Mouse (Mus musculus): ENCODE measurements around the gene Ap2m1. TPM values are rescaled to one million over a fixed set of nuclear protein-coding genes. Genes with fewer than 3 reads are reported as not detected.

Gene Ap2m1
- polyA plus RNA-seq, 1 experiment from 2014 or later = 395 TPM

DNA sequence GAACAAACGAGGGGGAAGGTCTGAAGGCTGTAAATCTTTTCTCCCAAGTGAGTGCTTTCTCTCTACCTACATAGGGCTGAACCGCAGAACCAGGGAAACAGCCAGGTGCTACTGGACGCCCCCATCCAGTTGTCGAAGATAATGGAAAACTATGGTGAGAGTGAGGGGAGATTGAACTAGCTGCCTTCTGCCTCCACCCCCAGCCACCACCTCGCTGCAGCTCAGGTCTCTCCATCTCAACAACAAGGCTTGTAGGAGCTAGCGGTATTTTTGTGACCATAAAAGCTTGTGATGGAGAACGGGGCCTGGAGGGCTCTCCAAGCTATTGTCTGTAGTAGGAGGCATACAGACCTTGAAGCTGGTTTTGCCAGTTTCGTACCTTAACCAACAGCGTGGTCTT lies 13.9 kb downstream of the Ap2m1 start:
- Histone ChIP-seq H3K4me1 (replicated peaks) (peaks cover 32% of the 10 kb centered on the region), H3K9ac (peak overlapping the region; percentile 75), H3K27ac (replicated peaks) (peak overlapping the region; percentile 69), H3K4me3 (replicated peaks) (peak overlapping the region; percentile 84), H3K27me3 (no peaks in the 10 kb centered on the region), H3K4me2 (peak overlapping the region; percentile 85), H3K9me3 (replicated peaks) (no peaks in the 10 kb centered on the region), H3K36me3 (replicated peaks) (peaks cover 63% of the 10 kb centered on the region)
- ATAC-seq (ENCODE audit: insufficient read depth) = no peak
- 42% methylated on average over 9 of the region's 9 CpGs for WGBS (ENCODE audit: insufficient replicate concordance)

DNA sequence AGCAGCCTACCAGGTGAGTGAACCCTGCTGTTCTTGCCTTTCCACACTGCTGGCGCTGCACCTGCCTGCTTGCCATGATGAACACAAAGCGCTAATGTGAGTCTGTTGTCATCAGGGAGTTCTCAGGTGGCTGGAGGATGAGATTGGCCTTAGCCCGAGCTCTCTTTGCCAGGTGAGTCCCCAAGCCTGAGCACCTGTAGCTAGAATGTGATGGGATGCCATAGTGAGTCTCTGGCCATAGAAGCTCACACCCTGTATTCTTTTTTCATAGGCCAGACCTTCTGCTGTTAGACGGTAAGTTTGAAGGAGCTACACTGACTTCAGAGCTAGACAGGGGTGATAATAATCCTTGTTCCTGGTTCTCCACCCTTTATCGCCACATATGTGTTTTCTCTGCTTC lies 16.4 kb downstream of the Ap2m1 start:
- WGBS (ENCODE audit: insufficient replicate concordance) = 81% methylated on average over 5 of the region's 5 CpGs
- Histone ChIP-seq H3K4me1 (replicated peaks) (peaks cover 32% of the 10 kb centered on the region), H3K9me3 (replicated peaks) (no peaks in the 10 kb centered on the region), H3K36me3 (replicated peaks) (peaks cover 63% of the 10 kb centered on the region), H3K9ac (no peak overlapping the region), H3K4me2 (no peak overlapping the region), H3K4me3 (replicated peaks) (no peak overlapping the region), H3K27me3 (no peaks in the 10 kb centered on the region), H3K27ac (replicated peaks) (no peak overlapping the region)
- ATAC-seq (ENCODE audit: insufficient read depth) = no peak

GRCm38 (mm10) chr16:20552594-20552993 lies 17.3 kb downstream of the Ap2m1 start:
- Histone ChIP-seq H3K4me1 (replicated peaks) (peaks cover 23% of the 10 kb centered on the region), H3K4me2 (no peak overlapping the region), H3K27ac (replicated peaks) (no peak overlapping the region), H3K9ac (no peak overlapping the region), H3K9me3 (replicated peaks) (no peaks in the 10 kb centered on the region), H3K4me3 (replicated peaks) (no peak overlapping the region), H3K36me3 (replicated peaks) (peaks cover 67% of the 10 kb centered on the region), H3K27me3 (no peaks in the 10 kb centered on the region)
- WGBS (ENCODE audit: insufficient replicate concordance) = 71% methylated on average over 1 of the region's 1 CpGs
- ATAC-seq (ENCODE audit: insufficient read depth) = no peak

GRCm38 (mm10) chr16:20555000-20555399 lies 19.7 kb downstream of the Ap2m1 start:
- Histone ChIP-seq H3K27me3 (no peaks in the 10 kb centered on the region), H3K9ac (no peak overlapping the region), H3K4me2 (no peak overlapping the region), H3K4me1 (replicated peaks) (peaks cover 4% of the 10 kb centered on the region), H3K27ac (replicated peaks) (no peak overlapping the region), H3K4me3 (replicated peaks) (no peak overlapping the region), H3K36me3 (replicated peaks) (peaks cover 89% of the 10 kb centered on the region), H3K9me3 (replicated peaks) (no peaks in the 10 kb centered on the region)
- ATAC-seq (ENCODE audit: insufficient read depth) = no peak
- WGBS (ENCODE audit: insufficient replicate concordance) = 73% methylated on average over 6 of the region's 6 CpGs

GRCm38 (mm10) chr16:20557381-20557780 lies 22.1 kb downstream of the Ap2m1 start:
- Histone ChIP-seq H3K36me3 (replicated peaks) (peaks cover 90% of the 10 kb centered on the region), H3K27ac (replicated peaks) (no peak overlapping the region), H3K27me3 (no peaks in the 10 kb centered on the region), H3K9ac (no peak overlapping the region), H3K4me1 (replicated peaks) (no peaks in the 10 kb centered on the region), H3K4me3 (replicated peaks) (no peak overlapping the region), H3K9me3 (replicated peaks) (no peaks in the 10 kb centered on the region), H3K4me2 (no peak overlapping the region)
- 71% methylated on average over 7 of the region's 7 CpGs for WGBS (ENCODE audit: insufficient replicate concordance)
- no peak for ATAC-seq (ENCODE audit: insufficient read depth)

GRCm38 (mm10) chr16:20565075-20565474 lies 29.8 kb downstream of the Ap2m1 start:
- Histone ChIP-seq H3K4me3 (replicated peaks) (no peak overlapping the region), H3K9ac (no peak overlapping the region), H3K27me3 (no peaks in the 10 kb centered on the region), H3K4me1 (replicated peaks) (no peaks in the 10 kb centered on the region), H3K9me3 (replicated peaks) (no peaks in the 10 kb centered on the region), H3K36me3 (replicated peaks) (peaks cover 30% of the 10 kb centered on the region), H3K27ac (replicated peaks) (no peak overlapping the region), H3K4me2 (no peak overlapping the region)
- ATAC-seq (ENCODE audit: insufficient read depth) = no peak
- WGBS (ENCODE audit: insufficient replicate concordance) = 55% methylated on average over 1 of the region's 1 CpGs

DNA sequence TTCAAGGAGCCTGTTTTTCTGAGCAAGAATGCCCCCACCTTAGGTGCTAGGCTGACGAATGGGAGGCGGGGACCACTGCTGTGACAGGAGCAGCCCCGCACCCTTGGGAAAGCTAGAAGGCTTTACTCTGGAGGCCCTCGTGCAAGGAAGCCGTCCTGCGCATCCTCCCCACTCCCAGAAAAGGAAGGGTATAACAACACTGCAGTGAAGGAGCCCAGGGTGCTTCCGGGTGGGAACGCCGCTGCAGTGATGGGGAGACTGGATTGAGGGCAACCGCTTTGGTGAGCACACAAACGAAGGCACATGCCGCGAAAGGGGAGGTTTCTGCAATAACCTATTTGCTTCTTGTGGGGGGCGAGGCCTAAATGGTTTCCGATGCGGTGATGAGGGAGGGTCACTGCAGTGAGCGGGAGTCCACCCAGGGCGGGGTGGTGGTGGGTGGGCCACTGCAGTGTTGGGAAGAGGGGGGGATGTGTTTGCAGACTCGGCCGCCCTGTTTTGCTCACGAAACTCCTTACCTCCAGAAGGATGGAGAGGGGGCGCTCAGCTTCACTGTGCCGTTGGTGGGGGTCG lies 54.2 kb downstream of the Ap2m1 start, which contains the start of gene Vwa5b2:
Gene Vwa5b2, plus strand, starts transcription at position 106 of the 573 bp plus-strand sequence.
- 3% methylated on average over 24 of the region's 24 CpGs for WGBS (ENCODE audit: insufficient replicate concordance)
- peaks cover 30% of the 10 kb centered on the region for H3K4me1 ChIP-seq (replicated peaks)
- H3K9ac ChIP-seq = no peak within 1 kb of the TSS
- H3K4me3 ChIP-seq (replicated peaks) = peak within 1 kb of the TSS; percentile 40
- no peaks in the 10 kb centered on the region for H3K9me3 ChIP-seq (replicated peaks)
- no peaks in the 10 kb centered on the region for H3K36me3 ChIP-seq (replicated peaks)
- ATAC-seq (ENCODE audit: insufficient read depth) = no peak
- peak within 1 kb of the TSS; percentile 68 for H3K4me2 ChIP-seq
- no peak within 1 kb of the TSS for H3K27ac ChIP-seq (replicated peaks)
- H3K27me3 ChIP-seq = peaks cover 89% of the 10 kb centered on the region

GRCm38 (mm10) chr16:20589939-20590679 lies 54.8 kb downstream of the Ap2m1 start:
- H3K9ac ChIP-seq = no peak overlapping the region
- H3K36me3 ChIP-seq (replicated peaks) = no peaks in the 10 kb centered on the region
- peak overlapping the region; percentile 68 for H3K4me2 ChIP-seq
- no peak overlapping the region for H3K27ac ChIP-seq (replicated peaks)
- H3K4me3 ChIP-seq (replicated peaks) = peak overlapping the region; percentile 40
- under 1% methylated on average over 39 of the region's 39 CpGs for WGBS (ENCODE audit: insufficient replicate concordance)
- no peak for ATAC-seq (ENCODE audit: insufficient read depth)
- peaks cover 37% of the 10 kb centered on the region for H3K4me1 ChIP-seq (replicated peaks)
- peaks cover 85% of the 10 kb centered on the region for H3K27me3 ChIP-seq
- H3K9me3 ChIP-seq (replicated peaks) = no peaks in the 10 kb centered on the region

DNA sequence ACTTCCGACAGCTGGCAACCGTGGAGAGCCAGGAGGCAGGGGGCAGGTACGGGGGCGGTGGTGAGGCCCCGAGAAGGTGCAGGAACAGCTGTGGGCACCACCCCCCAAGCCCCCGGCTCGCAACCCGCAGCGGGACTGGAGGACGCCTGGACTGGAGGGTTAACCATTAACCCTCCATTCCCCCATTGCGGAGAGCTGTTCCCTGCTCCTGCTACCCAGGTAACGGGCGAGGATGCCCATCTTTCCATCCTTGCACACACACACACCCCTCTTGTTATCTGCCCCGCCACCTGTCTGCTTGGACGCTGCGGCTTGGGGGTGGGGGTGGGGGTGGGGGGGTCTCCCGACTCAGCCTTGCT lies 55.4 kb downstream of the Ap2m1 start:
- no peak for ATAC-seq (ENCODE audit: insufficient read depth)
- Histone ChIP-seq H3K4me3 (replicated peaks) (peak overlapping the region; percentile 40), H3K27ac (replicated peaks) (no peak overlapping the region), H3K4me2 (peak overlapping the region; percentile 68), H3K36me3 (replicated peaks) (no peaks in the 10 kb centered on the region), H3K9ac (no peak overlapping the region), H3K9me3 (replicated peaks) (no peaks in the 10 kb centered on the region), H3K27me3 (peaks cover 80% of the 10 kb centered on the region), H3K4me1 (replicated peaks) (peaks cover 42% of the 10 kb centered on the region)
- 1% methylated on average over 17 of the region's 17 CpGs for WGBS (ENCODE audit: insufficient replicate concordance)

- H3K4me2 ChIP-seq = peak overlapping the region; percentile 68
- H3K9me3 ChIP-seq (replicated peaks) = no peaks in the 10 kb centered on the region
- H3K27me3 ChIP-seq = peaks cover 76% of the 10 kb centered on the region
- H3K4me1 ChIP-seq (replicated peaks) = peaks cover 48% of the 10 kb centered on the region
- no peak overlapping the region for H3K27ac ChIP-seq (replicated peaks)
- no peaks in the 10 kb centered on the region for H3K36me3 ChIP-seq (replicated peaks)
- WGBS (ENCODE audit: insufficient replicate concordance) = 5% methylated on average over 48 of the region's 48 CpGs
- no peak overlapping the region for H3K9ac ChIP-seq
- no peak for ATAC-seq (ENCODE audit: insufficient read depth)
- H3K4me3 ChIP-seq (replicated peaks) = 0 out of 2 replicates have a peak overlapping the region, but pooled peaks have one; percentile 4
Measured at GRCm38 (mm10) chr16:20591076-20591705, 55.9 kb downstream of the Ap2m1 start.

All from liver, embryonic 15.5 days (tissue).